Mouse (Mus musculus): Measurements from ENCODE around the gene Ankrd12. TPM values are rescaled to one million over a fixed set of nuclear protein-coding genes. Genes with fewer than 3 reads are reported as not detected.
"Not testable (repeated sequence)": the region's sequence is repeated elsewhere in the genome, so short reads cannot be mapped to it uniquely, and the experiment has no call there.

Gene Ankrd12
- total and polyA plus RNA-seq, 2 experiments from 2014 or later = 63.4 to 229 TPM

GRCm38 (mm10) chr17:66058160-66058559 lies 18.7 kb downstream of the Ankrd12 start:
- no peaks in the 10 kb centered on the region for H3K27me3 ChIP-seq (ENCODE audit: insufficient read depth, low read length)
- H3K4me1 ChIP-seq (ENCODE audit: insufficient read depth, low read length) = no peaks in the 10 kb centered on the region
- H3K4me3 ChIP-seq (ENCODE audit: low read depth, low read length) = no peak overlapping the region
- DNase-seq (ENCODE audit: low spot score) = no peak
- H3K9ac ChIP-seq (replicated peaks; ENCODE audit: low read length, poor library complexity, severe bottlenecking) = no peak overlapping the region
- WGBS = 92% methylated on average over 4 of the region's 4 CpGs
- no peaks in the 10 kb centered on the region for H3K9me3 ChIP-seq (ENCODE audit: low read length)
- H3K27ac ChIP-seq (ENCODE audit: low read depth, low read length) = no peak overlapping the region
- H3K36me3 ChIP-seq (ENCODE audit: insufficient read depth, low read length) = no peaks in the 10 kb centered on the region
- TF ChIP-seq CTCF (IDR thresholded peaks at IDR 0.05) = no peak
- no peak for ATAC-seq (ENCODE audit: low FRiP score)
- no peak overlapping the region for H3K4me2 ChIP-seq (ENCODE audit: low read depth, low read length, poor library complexity, severe bottlenecking)

GRCm38 (mm10) chr17:66057145-66057544 lies 19.7 kb downstream of the Ankrd12 start:
- Histone ChIP-seq H3K4me1 (ENCODE audit: insufficient read depth, low read length) (no peaks in the 10 kb centered on the region), H3K27ac (ENCODE audit: low read depth, low read length) (no peak overlapping the region), H3K36me3 (ENCODE audit: insufficient read depth, low read length) (no peaks in the 10 kb centered on the region), H3K4me2 (ENCODE audit: low read depth, low read length, poor library complexity, severe bottlenecking) (no peak overlapping the region), H3K9me3 (ENCODE audit: low read length) (no peaks in the 10 kb centered on the region), H3K9ac (replicated peaks; ENCODE audit: low read length, poor library complexity, severe bottlenecking) (no peak overlapping the region), H3K27me3 (ENCODE audit: insufficient read depth, low read length) (no peaks in the 10 kb centered on the region), H3K4me3 (ENCODE audit: low read depth, low read length) (no peak overlapping the region)
- no peak for DNase-seq (ENCODE audit: low spot score)
- no peak for ATAC-seq (ENCODE audit: low FRiP score)
- no peak for TF ChIP-seq CTCF (IDR thresholded peaks at IDR 0.05)
- 90% methylated on average over 2 of the region's 2 CpGs for WGBS

GRCm38 (mm10) chr17:66053349-66053748 lies 23.5 kb downstream of the Ankrd12 start:
- no peak for TF ChIP-seq CTCF (IDR thresholded peaks at IDR 0.05)
- Histone ChIP-seq H3K27ac (ENCODE audit: low read depth, low read length) (no peak overlapping the region), H3K4me1 (ENCODE audit: insufficient read depth, low read length) (no peaks in the 10 kb centered on the region), H3K4me3 (ENCODE audit: low read depth, low read length) (no peak overlapping the region), H3K9ac (replicated peaks; ENCODE audit: low read length, poor library complexity, severe bottlenecking) (no peak overlapping the region), H3K4me2 (ENCODE audit: low read depth, low read length, poor library complexity, severe bottlenecking) (no peak overlapping the region), H3K27me3 (ENCODE audit: insufficient read depth, low read length) (no peaks in the 10 kb centered on the region), H3K9me3 (ENCODE audit: low read length) (no peaks in the 10 kb centered on the region), H3K36me3 (ENCODE audit: insufficient read depth, low read length) (peaks cover 8% of the 10 kb centered on the region)
- WGBS = 75% methylated on average over 4 of the region's 4 CpGs
- ATAC-seq (ENCODE audit: low FRiP score) (no peak), DNase-seq (ENCODE audit: low spot score) (no peak)

- H3K4me2 ChIP-seq (ENCODE audit: low read depth, low read length, poor library complexity, severe bottlenecking) = no peak overlapping the region
- 86% methylated on average over 4 of the region's 4 CpGs for WGBS
- no peak overlapping the region for H3K4me3 ChIP-seq (ENCODE audit: low read depth, low read length)
- no peaks in the 10 kb centered on the region for H3K4me1 ChIP-seq (ENCODE audit: insufficient read depth, low read length)
- H3K9ac ChIP-seq (replicated peaks; ENCODE audit: low read length, poor library complexity, severe bottlenecking) = no peak overlapping the region
- peaks cover 14% of the 10 kb centered on the region for H3K36me3 ChIP-seq (ENCODE audit: insufficient read depth, low read length)
- no peak for TF ChIP-seq CTCF (IDR thresholded peaks at IDR 0.05)
- ATAC-seq (ENCODE audit: low FRiP score) (no peak), DNase-seq (ENCODE audit: low spot score) (no peak)
- no peaks in the 10 kb centered on the region for H3K27me3 ChIP-seq (ENCODE audit: insufficient read depth, low read length)
- no peaks in the 10 kb centered on the region for H3K9me3 ChIP-seq (ENCODE audit: low read length)
- H3K27ac ChIP-seq (ENCODE audit: low read depth, low read length) = no peak overlapping the region
Observed at GRCm38 (mm10) chr17:66048795-66049194, 28.1 kb downstream of the Ankrd12 start.

- 66% methylated on average over 5 of the region's 5 CpGs for WGBS
- ATAC-seq (ENCODE audit: low FRiP score) = no peak
- Histone ChIP-seq H3K4me2 (ENCODE audit: low read depth, low read length, poor library complexity, severe bottlenecking) (no peak overlapping the region), H3K9me3 (ENCODE audit: low read length) (no peaks in the 10 kb centered on the region), H3K36me3 (ENCODE audit: insufficient read depth, low read length) (peaks cover 14% of the 10 kb centered on the region), H3K4me3 (ENCODE audit: low read depth, low read length) (no peak overlapping the region), H3K9ac (replicated peaks; ENCODE audit: low read length, poor library complexity, severe bottlenecking) (no peak overlapping the region), H3K4me1 (ENCODE audit: insufficient read depth, low read length) (no peaks in the 10 kb centered on the region), H3K27ac (ENCODE audit: low read depth, low read length) (no peak overlapping the region), H3K27me3 (ENCODE audit: insufficient read depth, low read length) (no peaks in the 10 kb centered on the region)
- TF ChIP-seq CTCF (IDR thresholded peaks at IDR 0.05) = no peak
- no peak for DNase-seq (ENCODE audit: low spot score)
Observed at GRCm38 (mm10) chr17:66048199-66048598, 28.7 kb downstream of the Ankrd12 start.

GRCm38 (mm10) chr17:66043679-66044078 lies 33.2 kb downstream of the Ankrd12 start:
- H3K4me3 ChIP-seq (ENCODE audit: low read depth, low read length); ATAC-seq (ENCODE audit: low FRiP score); H3K27ac ChIP-seq (ENCODE audit: low read depth, low read length); H3K27me3 ChIP-seq (ENCODE audit: insufficient read depth, low read length); H3K4me1 ChIP-seq (ENCODE audit: insufficient read depth, low read length); DNase-seq (ENCODE audit: low spot score); H3K9me3 ChIP-seq (ENCODE audit: low read length); H3K4me2 ChIP-seq (ENCODE audit: low read depth, low read length, poor library complexity, severe bottlenecking); H3K9ac ChIP-seq (replicated peaks; ENCODE audit: low read length, poor library complexity, severe bottlenecking): not testable (repeated sequence)
- peaks cover 20% of the 10 kb centered on the region for H3K36me3 ChIP-seq (ENCODE audit: insufficient read depth, low read length)
- TF ChIP-seq CTCF (IDR thresholded peaks at IDR 0.05) = peak; percentile 18
- 84% methylated on average over 4 of the region's 4 CpGs for WGBS

Measured in midbrain, postnatal 0 days (tissue).